Mouse (Mus musculus): Measurements from ENCODE around the gene Vps13d. TPM values are rescaled to one million over a fixed set of nuclear protein-coding genes. Genes with fewer than 3 reads are reported as not detected.
A peak's percentile ranks its signal among the peaks of the same experiment; 100 is the strongest.

Gene Vps13d
- polyA plus RNA-seq, 1 experiment from 2014 or later: 8.7 TPM

- Histone ChIP-seq H3K9me3 (no peaks in the 10 kb centered on the region), H3K4me2 (no peak overlapping the region), H3K9ac (no peak overlapping the region), H3K4me1 (replicated peaks) (peaks cover 29% of the 10 kb centered on the region), H3K27me3 (no peaks in the 10 kb centered on the region), H3K36me3 (0 out of 2 replicates have a peak, but pooled peaks cover 3% of the 10 kb centered on the region), H3K4me3 (no peak overlapping the region), H3K27ac (peak overlapping the region; percentile 61)
- ATAC-seq (ENCODE audit: low FRiP score): peak; percentile 84
- WGBS: 30% methylated on average over 20 of the region's 20 CpGs
Measured at GRCm38 (mm10) chr4:144999903-145000382, 194.9 kb downstream of the Vps13d start.

- Histone ChIP-seq H3K36me3 (0 out of 2 replicates have a peak, but pooled peaks cover 3% of the 10 kb centered on the region), H3K9me3 (no peaks in the 10 kb centered on the region), H3K27me3 (no peaks in the 10 kb centered on the region), H3K4me1 (replicated peaks) (peaks cover 29% of the 10 kb centered on the region), H3K4me3 (no peak overlapping the region), H3K9ac (no peak overlapping the region), H3K4me2 (no peak overlapping the region), H3K27ac (peak overlapping the region; percentile 50; the same call in 1 of the 2 replicates)
- ATAC-seq (ENCODE audit: low FRiP score): peak; percentile 61
- 50% methylated on average over 6 of the region's 6 CpGs for WGBS
Measured at GRCm38 (mm10) chr4:144999572-144999880, 195.3 kb downstream of the Vps13d start.

- 74% methylated on average over 2 of the region's 2 CpGs for WGBS
- Histone ChIP-seq H3K36me3 (peaks cover 3% of the 10 kb centered on the region; the same call in 1 of the 2 replicates), H3K27ac (peak overlapping the region; percentile 50; the same call in 1 of the 2 replicates), H3K4me3 (no peak overlapping the region), H3K4me1 (replicated peaks) (peaks cover 29% of the 10 kb centered on the region), H3K4me2 (no peak overlapping the region), H3K9ac (no peak overlapping the region), H3K27me3 (no peaks in the 10 kb centered on the region), H3K9me3 (no peaks in the 10 kb centered on the region)
- ATAC-seq (ENCODE audit: low FRiP score): no peak
Measured at GRCm38 (mm10) chr4:144998808-144999571, 195.8 kb downstream of the Vps13d start.

- no peak for ATAC-seq (ENCODE audit: low FRiP score)
- Histone ChIP-seq H3K27ac (no peak overlapping the region), H3K9ac (no peak overlapping the region), H3K36me3 (peaks cover 3% of the 10 kb centered on the region; the same call in 1 of the 2 replicates), H3K4me1 (replicated peaks) (peaks cover 32% of the 10 kb centered on the region), H3K27me3 (no peaks in the 10 kb centered on the region), H3K4me2 (no peak overlapping the region), H3K4me3 (no peak overlapping the region), H3K9me3 (no peaks in the 10 kb centered on the region)
- 65% methylated on average over 3 of the region's 3 CpGs for WGBS
Measured at GRCm38 (mm10) chr4:144997887-144998658, 196.7 kb downstream of the Vps13d start.

- Histone ChIP-seq H3K27me3 (no peaks in the 10 kb centered on the region), H3K9me3 (no peaks in the 10 kb centered on the region), H3K9ac (no peak overlapping the region), H3K36me3 (peaks cover 3% of the 10 kb centered on the region; the same call in 1 of the 2 replicates), H3K4me2 (no peak overlapping the region), H3K4me3 (no peak overlapping the region), H3K27ac (no peak overlapping the region), H3K4me1 (replicated peaks) (peaks cover 32% of the 10 kb centered on the region)
- no peak for ATAC-seq (ENCODE audit: low FRiP score)
- 71% methylated on average over 6 of the region's 6 CpGs for WGBS
Measured at GRCm38 (mm10) chr4:144996996-144997820, 197.6 kb downstream of the Vps13d start.

- Histone ChIP-seq H3K27me3 (no peaks in the 10 kb centered on the region), H3K27ac (no peak overlapping the region), H3K9ac (no peak overlapping the region), H3K4me1 (replicated peaks) (peaks cover 32% of the 10 kb centered on the region), H3K4me3 (no peak overlapping the region), H3K4me2 (no peak overlapping the region), H3K36me3 (peaks cover 3% of the 10 kb centered on the region; the same call in 1 of the 2 replicates), H3K9me3 (no peaks in the 10 kb centered on the region)
- WGBS: 50% methylated on average over 1 of the region's 1 CpGs
- ATAC-seq (ENCODE audit: low FRiP score): no peak
Measured at GRCm38 (mm10) chr4:144995826-144996225, 199.0 kb downstream of the Vps13d start.

- WGBS: 60% methylated on average over 9 of the region's 9 CpGs
- H3K36me3 ChIP-seq: peaks cover 3% of the 10 kb centered on the region; the same call in 1 of the 2 replicates
- no peak for ATAC-seq (ENCODE audit: low FRiP score)
Measured at GRCm38 (mm10) chr4:144993047-144993917, 201.5 kb downstream of the Vps13d start.

GRCm38 (mm10) chr4:144992413-144992812 lies 202.4 kb downstream of the Vps13d start:
- no peak for ATAC-seq (ENCODE audit: low FRiP score)
- Histone ChIP-seq H3K9me3 (no peaks in the 10 kb centered on the region), H3K4me3 (no peak overlapping the region), H3K27me3 (no peaks in the 10 kb centered on the region), H3K4me1 (replicated peaks) (peaks cover 8% of the 10 kb centered on the region; the same call in 1 of the 2 replicates), H3K4me2 (no peak overlapping the region), H3K27ac (no peak overlapping the region), H3K36me3 (peaks cover 3% of the 10 kb centered on the region; the same call in 1 of the 2 replicates), H3K9ac (no peak overlapping the region)
- WGBS: 22% methylated on average over 3 of the region's 3 CpGs

More at GRCm38 (mm10) chr4:144993047-144993917, 201.5 kb downstream of the Vps13d start:
- H3K9ac ChIP-seq: no peak overlapping the region
- H3K27ac ChIP-seq: no peak overlapping the region
- H3K4me2 ChIP-seq: no peak overlapping the region
- peaks cover 13% of the 10 kb centered on the region for H3K4me1 ChIP-seq (replicated peaks)
- H3K9me3 ChIP-seq: no peaks in the 10 kb centered on the region
- no peaks in the 10 kb centered on the region for H3K27me3 ChIP-seq
- no peak overlapping the region for H3K4me3 ChIP-seq

- no peaks in the 10 kb centered on the region for H3K27me3 ChIP-seq
- H3K9ac ChIP-seq: no peak overlapping the region
- ATAC-seq (ENCODE audit: low FRiP score): no peak
- no peak overlapping the region for H3K27ac ChIP-seq
- WGBS: 64% methylated on average over 5 of the region's 5 CpGs
- H3K4me3 ChIP-seq: no peak overlapping the region
- H3K9me3 ChIP-seq: no peaks in the 10 kb centered on the region
- H3K4me2 ChIP-seq: no peak overlapping the region
- H3K4me1 ChIP-seq (replicated peaks): peaks cover 10% of the 10 kb centered on the region
- no peaks in the 10 kb centered on the region; the same call in 1 of the 2 replicates for H3K36me3 ChIP-seq
Measured at GRCm38 (mm10) chr4:144988443-144989206, 206.2 kb downstream of the Vps13d start.

- Histone ChIP-seq H3K4me3 (no peak overlapping the region), H3K4me1 (replicated peaks) (peaks cover 8% of the 10 kb centered on the region), H3K27me3 (no peaks in the 10 kb centered on the region), H3K27ac (no peak overlapping the region), H3K9ac (no peak overlapping the region), H3K9me3 (no peaks in the 10 kb centered on the region), H3K36me3 (peaks cover 13% of the 10 kb centered on the region), H3K4me2 (no peak overlapping the region)
- no peak for ATAC-seq (ENCODE audit: low FRiP score)
- WGBS: 94% methylated on average over 7 of the region's 7 CpGs
Measured at GRCm38 (mm10) chr4:144986016-144986805, 208.6 kb downstream of the Vps13d start.
